Mouse (Mus musculus) lung, postnatal 36 days (tissue): ENCODE data around the gene Mta2.
A peak's percentile ranks its signal among the peaks of the same experiment; 100 is the strongest.

Experiments used
- DNase-seq: peaks from one replicate; pipeline ENCODE4 v3.0.0; 2022; ENCODE audit warnings: mixed read lengths

Mta2 gene

GRCm38 (mm10) chr19:8992769-8993624, 51.3 kb downstream of the Mta2 start:
- peak; percentile 95 for DNase-seq

GRCm38 (mm10) chr19:8993625-8993912, 51.9 kb downstream of the Mta2 start:
- no peak for DNase-seq

GRCm38 (mm10) chr19:8994813-8995607, 53.3 kb downstream of the Mta2 start:
- DNase-seq = no peak

- no peak for DNase-seq
Measured at GRCm38 (mm10) chr19:8996601-8997000, 54.9 kb downstream of the Mta2 start.

GRCm38 (mm10) chr19:8997546-8997945, 55.9 kb downstream of the Mta2 start:
- DNase-seq = peak; percentile 97

- DNase-seq = no peak
Measured at GRCm38 (mm10) chr19:8998546-8998945, 56.9 kb downstream of the Mta2 start.

GRCm38 (mm10) chr19:8999223-8999622, 57.5 kb downstream of the Mta2 start:
- DNase-seq = peak; percentile 35
